Mouse (Mus musculus) limb, embryonic 12.5 days (tissue): ENCODE results near the gene Gm3336. TPM values are rescaled to one million over a fixed set of nuclear protein-coding genes. Genes with fewer than 3 reads are reported as not detected.

Source experiments
- polyA plus RNA-seq: library from polyadenylated mRNA; unstranded; fragments of >200 nt; fragmentation: Nextera tagmentation; extraction: Ambion mirVana; gene quantifications from 2 replicates; pipeline ENCODE4 v1.2.1, GENCODE M21; 2016

Gm3336 gene
- polyA plus RNA-seq, 1 experiment from 2014 or later = not detected

Other genes with a start within 250 kb of the Gm3336 start
- gene Klhl26, start 241.6 kb upstream of the Gm3336 start, polyA plus RNA-seq = 26.8 and 27.3 TPM in 2 replicates
- 17.5 and 22.1 TPM in 2 replicates for gene Tmem59l, start 231.2 kb upstream of the Gm3336 start, polyA plus RNA-seq
- gene Crlf1, start 225.4 kb upstream of the Gm3336 start, polyA plus RNA-seq = 82.4 and 105 TPM in 2 replicates
- 142 and 151 TPM in 2 replicates for gene Rex1bd, start 211.8 kb upstream of the Gm3336 start, polyA plus RNA-seq
- gene Uba52, start 207.7 kb upstream of the Gm3336 start, polyA plus RNA-seq = 882 and 891 TPM in 2 replicates
- gene Fkbp8, start 190.8 kb upstream of the Gm3336 start, polyA plus RNA-seq = 280 and 286 TPM in 2 replicates
- gene Kxd1, start 190.6 kb upstream of the Gm3336 start, polyA plus RNA-seq = 50.3 and 50.7 TPM in 2 replicates
- gene Ell, start 179.1 kb upstream of the Gm3336 start, polyA plus RNA-seq = 18.7 and 21.2 TPM in 2 replicates
- gene Isyna1, start 124.2 kb upstream of the Gm3336 start, polyA plus RNA-seq = 177 and 180 TPM in 2 replicates
- gene Ssbp4, start 109.7 kb upstream of the Gm3336 start, polyA plus RNA-seq = 137 and 151 TPM in 2 replicates
- 0.76 and 1.2 TPM in 2 replicates for gene Lrrc25, start 102.4 kb upstream of the Gm3336 start, polyA plus RNA-seq
- gene Gdf15, start 86.1 kb upstream of the Gm3336 start, polyA plus RNA-seq = 0.15 TPM in 1 of 2 replicates, not detected in the other
- 45.7 and 53.9 TPM in 2 replicates for gene Pgpep1, start 58.2 kb upstream of the Gm3336 start, polyA plus RNA-seq
- gene Lsm4, start 45.3 kb upstream of the Gm3336 start, polyA plus RNA-seq = 335 and 339 TPM in 2 replicates
- 117 and 121 TPM in 2 replicates for gene Jund, start 19.6 kb upstream of the Gm3336 start, polyA plus RNA-seq
- gene Iqcn, start 15.1 kb upstream of the Gm3336 start, polyA plus RNA-seq = not detected in 2 replicates
- gene Pde4c, start 5.2 kb downstream of the Gm3336 start, polyA plus RNA-seq = 0.24 and 0.33 TPM in 2 replicates
- 13.7 and 13.8 TPM in 2 replicates for gene Rab3a, start 36.1 kb downstream of the Gm3336 start, polyA plus RNA-seq
- gene Mpv17l2, start 42.4 kb downstream of the Gm3336 start, polyA plus RNA-seq = 25.8 and 29.0 TPM in 2 replicates
- 80.2 and 80.6 TPM in 2 replicates for gene Pik3r2, start 58.2 kb downstream of the Gm3336 start, polyA plus RNA-seq
- gene Mast3, start 86.5 kb downstream of the Gm3336 start, polyA plus RNA-seq = 13.2 and 14.5 TPM in 2 replicates
- gene Il12rb1, start 89.9 kb downstream of the Gm3336 start, polyA plus RNA-seq = not detected in 2 replicates
- 5.3 and 6.4 TPM in 2 replicates for gene Arrdc2, start 121.2 kb downstream of the Gm3336 start, polyA plus RNA-seq
- gene Kcnn1, start 144.7 kb downstream of the Gm3336 start, polyA plus RNA-seq = 4.3 and 6.0 TPM in 2 replicates
- gene Ccdc124, start 155.4 kb downstream of the Gm3336 start, polyA plus RNA-seq = 119 and 127 TPM in 2 replicates
- gene Slc5a5, start 174.2 kb downstream of the Gm3336 start, polyA plus RNA-seq = 0.15 and 0.29 TPM in 2 replicates
- gene Rpl18a, start 178.9 kb downstream of the Gm3336 start, polyA plus RNA-seq = 3,693 and 3,808 TPM in 2 replicates
- 54.0 and 57.7 TPM in 2 replicates for gene Map1s, start 187.4 kb downstream of the Gm3336 start, polyA plus RNA-seq